Mouse (Mus musculus) megakaryocyte, embryonic 14.5 days (primary cell): ENCODE data around the gene Gm21972. TPM values are rescaled to one million over a fixed set of nuclear protein-coding genes. Genes with fewer than 3 reads are reported as not detected.

ENCODE experiments used
- H3K27me3 ChIP-seq: replicated peaks from 2 replicates; pipeline ENCODE3; 2012; ENCODE audit warnings: inconsistent platforms
- H3K36me3 ChIP-seq: replicated peaks from 2 replicates; pipeline ENCODE3; 2012; ENCODE audit warnings: low read length, inconsistent platforms, mixed read lengths
- H3K4me1 ChIP-seq: 2 replicates; pipeline ENCODE4 v1.6.1; 2012; ENCODE audit warnings: inconsistent platforms
- H3K4me3 ChIP-seq: replicated peaks from 2 replicates; pipeline ENCODE3; 2012; ENCODE audit warnings: moderate library complexity, mild to moderate bottlenecking, inconsistent platforms
- H3K9me3 ChIP-seq: 2 replicates; pipeline ENCODE4 v1.6.1; 2012; ENCODE audit warnings: inconsistent platforms
- FLI1 ChIP-seq: IDR thresholded peaks from 2 replicates; pipeline ENCODE4 v1.6.1; 2012; ENCODE audit warnings: low read length, inconsistent platforms, mixed read lengths
- GATA1 ChIP-seq: IDR thresholded peaks from 3 replicates; pipeline ENCODE4 v1.6.1; 2012; ENCODE audit warnings: mixed read lengths, low read length, inconsistent platforms, borderline replicate concordance
- polyA plus RNA-seq: library from polyadenylated mRNA; stranded (reverse); fragments of >175 nt; gene quantifications from 2 replicates; pipeline ENCODE4 v1.2.3, GENCODE M21; 2012; ENCODE audit warnings: low replicate concordance; ENCODE audit not compliant: insufficient read depth

The Gm21972 gene
- polyA plus RNA-seq, 1 experiment, result 3.4 TPM

- peaks cover 10% of the 10 kb centered on the region for H3K27me3 ChIP-seq
Observed at GRCm38 (mm10) chr1:86144001-86144944, 10.8 kb downstream of the Gm21972 start.

GRCm38 (mm10) chr1:86146293-86146692, 12.9 kb downstream of the Gm21972 start:
- Histone ChIP-seq H3K27me3 (peaks cover 12% of the 10 kb centered on the region), H3K36me3 (peaks cover 20% of the 10 kb centered on the region), H3K4me3 (no peak overlapping the region), H3K9me3 (no peaks in the 10 kb centered on the region), H3K4me1 (peaks cover 43% of the 10 kb centered on the region)
- no peak for TF ChIP-seq FLI1
- TF ChIP-seq GATA1, result no peak

More at GRCm38 (mm10) chr1:86144001-86144944, 10.8 kb downstream of the Gm21972 start:
- peaks cover 41% of the 10 kb centered on the region for H3K4me1 ChIP-seq
- peaks cover 38% of the 10 kb centered on the region for H3K36me3 ChIP-seq
- no peak overlapping the region for H3K4me3 ChIP-seq
- no peak for TF ChIP-seq GATA1
- no peak for TF ChIP-seq FLI1
- H3K9me3 ChIP-seq, result no peaks in the 10 kb centered on the region

GRCm38 (mm10) chr1:86147557-86147956, 14.1 kb downstream of the Gm21972 start:
- H3K4me1 ChIP-seq, result peaks cover 39% of the 10 kb centered on the region
- peaks cover 12% of the 10 kb centered on the region for H3K27me3 ChIP-seq
- H3K9me3 ChIP-seq, result no peaks in the 10 kb centered on the region
- no peak for TF ChIP-seq FLI1
- H3K4me3 ChIP-seq, result peak overlapping the region; percentile 10
- H3K36me3 ChIP-seq, result peaks cover 14% of the 10 kb centered on the region

DNA sequence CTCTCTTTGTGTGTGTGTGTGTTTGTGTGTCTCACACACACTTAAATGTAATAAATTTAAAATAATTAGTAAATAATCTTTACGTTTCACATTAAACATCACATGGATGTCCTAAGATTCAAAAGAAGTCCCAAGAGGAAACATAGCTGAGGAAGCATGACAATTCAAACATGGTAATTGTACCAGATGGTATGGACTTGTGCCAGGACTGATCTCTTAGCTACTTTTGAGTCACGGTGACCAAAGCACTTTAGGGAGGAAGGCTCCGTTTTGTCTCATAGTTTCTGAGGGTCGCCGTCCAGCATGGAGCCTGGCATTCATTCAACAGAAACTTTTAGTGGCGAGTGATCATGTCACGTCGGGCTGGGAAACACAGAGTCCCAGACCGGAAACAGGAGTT, 14.7 kb downstream of the Gm21972 start:
- Histone ChIP-seq H3K27me3 (peaks cover 12% of the 10 kb centered on the region), H3K4me1 (peaks cover 33% of the 10 kb centered on the region), H3K4me3 (no peak overlapping the region), H3K9me3 (no peaks in the 10 kb centered on the region), H3K36me3 (peaks cover 11% of the 10 kb centered on the region)
- TF ChIP-seq GATA1 (no peak), FLI1 (no peak)

GRCm38 (mm10) chr1:86150929-86151328, 17.5 kb downstream of the Gm21972 start:
- Histone ChIP-seq H3K9me3 (no peaks in the 10 kb centered on the region), H3K36me3 (no peaks in the 10 kb centered on the region), H3K27me3 (peaks cover 12% of the 10 kb centered on the region), H3K4me1 (peaks cover 40% of the 10 kb centered on the region), H3K4me3 (no peak overlapping the region)
- TF ChIP-seq GATA1, result no peak

- Histone ChIP-seq H3K36me3 (no peaks in the 10 kb centered on the region), H3K9me3 (no peaks in the 10 kb centered on the region), H3K4me3 (no peak overlapping the region), H3K27me3 (peaks cover 8% of the 10 kb centered on the region), H3K4me1 (peaks cover 45% of the 10 kb centered on the region)
- TF ChIP-seq GATA1, result no peak
- TF ChIP-seq FLI1, result no peak
Observed at GRCm38 (mm10) chr1:86151376-86151775, 17.9 kb downstream of the Gm21972 start.

DNA sequence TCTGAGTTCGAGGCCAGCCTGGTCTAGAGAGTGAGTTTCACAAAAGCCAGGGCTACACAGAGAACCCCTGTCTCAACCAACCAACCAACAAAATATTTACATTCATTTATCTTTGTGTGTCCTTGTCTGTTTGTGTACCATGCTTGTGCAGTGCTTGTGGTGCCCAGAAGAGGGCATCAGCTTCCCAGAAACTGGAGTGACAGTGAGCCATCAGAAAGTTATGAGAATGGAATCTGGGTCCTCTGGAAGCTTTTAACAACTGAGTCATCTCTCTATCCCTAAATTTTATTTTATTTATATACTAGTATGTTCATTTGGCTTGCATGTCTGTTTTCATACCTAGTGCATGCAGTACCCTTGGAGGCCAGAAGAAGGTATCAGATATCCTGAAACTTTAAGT, 19.2 kb downstream of the Gm21972 start:
- peaks cover 5% of the 10 kb centered on the region for H3K36me3 ChIP-seq
- H3K4me3 ChIP-seq, result no peak overlapping the region
- TF ChIP-seq FLI1 (no peak), GATA1 (no peak)
- no peaks in the 10 kb centered on the region for H3K9me3 ChIP-seq
- H3K27me3 ChIP-seq, result peaks cover 7% of the 10 kb centered on the region
- H3K4me1 ChIP-seq, result peaks cover 45% of the 10 kb centered on the region

- H3K9me3 ChIP-seq, result no peaks in the 10 kb centered on the region
- H3K4me1 ChIP-seq, result peaks cover 35% of the 10 kb centered on the region
- TF ChIP-seq GATA1 (no peak), FLI1 (peak; percentile 87)
- H3K27me3 ChIP-seq, result peaks cover 2% of the 10 kb centered on the region
- H3K36me3 ChIP-seq, result peaks cover 11% of the 10 kb centered on the region
- peak within 1 kb of the TSS; percentile 96 for H3K4me3 ChIP-seq
Observed at GRCm38 (mm10) chr1:86154133-86154823, 20.8 kb downstream of the Gm21972 start, which contains the start of gene Armc9. Armc9 (plus strand) TSS chr1:86154780.

DNA sequence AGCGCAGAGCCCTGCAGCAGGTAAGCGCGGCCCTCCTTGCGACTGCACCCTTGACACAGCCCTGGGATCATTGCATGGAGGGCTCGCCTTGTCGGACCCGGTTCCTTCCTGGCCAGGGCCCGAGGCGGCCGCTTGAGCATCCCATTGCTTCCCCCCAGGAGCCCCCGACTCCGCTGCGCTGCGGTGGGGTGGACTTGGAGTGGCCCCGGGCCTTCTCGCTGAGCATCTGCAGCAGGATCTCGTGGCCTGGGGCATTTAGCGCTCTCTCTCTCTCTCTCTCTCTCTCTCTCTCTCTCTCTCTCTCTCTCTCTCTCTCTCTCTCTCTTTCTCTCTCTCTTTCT, 21.4 kb downstream of the Gm21972 start:
- Histone ChIP-seq H3K4me1 (peaks cover 35% of the 10 kb centered on the region), H3K9me3 (no peaks in the 10 kb centered on the region), H3K36me3 (peaks cover 14% of the 10 kb centered on the region), H3K4me3 (peak overlapping the region; percentile 96), H3K27me3 (no peaks in the 10 kb centered on the region)
- TF ChIP-seq GATA1, result no peak

DNA sequence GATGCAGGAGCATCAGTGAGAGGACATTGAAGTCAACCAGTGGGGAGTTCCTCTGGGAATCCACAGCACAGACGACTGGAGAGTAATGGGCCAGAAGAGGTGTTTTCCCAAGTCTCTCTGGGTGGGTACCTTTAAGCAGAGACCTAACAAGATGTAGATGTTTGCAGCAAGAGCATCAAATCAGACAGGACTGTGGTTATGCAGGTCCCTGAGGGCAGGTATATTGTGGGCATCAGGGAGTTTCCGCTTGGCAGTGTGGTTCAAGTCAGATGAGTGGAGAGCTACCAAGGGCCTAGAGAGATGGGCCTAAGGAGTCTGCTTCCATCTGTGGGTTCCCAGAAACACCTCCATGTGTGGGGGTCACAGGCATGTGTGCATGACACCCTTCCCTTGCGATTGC, 22.6 kb downstream of the Gm21972 start:
- Histone ChIP-seq H3K27me3 (no peaks in the 10 kb centered on the region), H3K4me1 (peaks cover 31% of the 10 kb centered on the region), H3K9me3 (no peaks in the 10 kb centered on the region), H3K36me3 (peaks cover 26% of the 10 kb centered on the region), H3K4me3 (no peak overlapping the region)
- no peak for TF ChIP-seq GATA1
- no peak for TF ChIP-seq FLI1
